Mouse (Mus musculus) brain, embryonic 18.5 days (tissue): ENCODE results near the gene Zfp473.
"Not testable (repeated sequence)": the region's sequence is repeated elsewhere in the genome, so short reads cannot be mapped to it uniquely, and the experiment has no call there.

Source experiments
- DNase-seq: peaks from one replicate; pipeline ENCODE4 v3.0.0-alpha.2; 2012; ENCODE audit warnings: low read depth, low spot score

Zfp473 gene

GRCm38 (mm10) chr7:44750950-44751349, at the start of gene Zfp473:
TSS of gene Zfp473 (minus strand) at chr7:44751050.
- not testable (repeated sequence) for DNase-seq

DNA sequence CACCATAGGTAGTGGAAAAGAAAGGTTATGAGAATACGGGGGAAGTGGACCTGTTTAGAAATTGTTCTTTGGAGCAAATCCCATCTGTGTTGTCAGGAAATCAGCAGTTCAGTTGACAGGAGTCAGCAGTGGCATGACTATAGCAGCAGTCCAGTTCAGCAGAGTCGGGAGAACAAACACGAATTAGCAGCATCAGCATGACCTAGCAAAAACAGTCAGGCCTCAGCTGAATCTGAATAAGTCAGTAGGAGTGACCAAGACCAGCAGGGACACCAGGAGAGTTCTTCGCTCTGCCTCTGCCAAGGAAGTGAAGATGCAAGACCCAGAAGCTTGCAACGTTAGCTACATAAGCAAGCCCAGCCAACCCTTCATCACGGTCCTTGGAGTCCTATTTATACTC, 41.9 kb upstream of the Zfp473 start:
- no peak for DNase-seq

DNA sequence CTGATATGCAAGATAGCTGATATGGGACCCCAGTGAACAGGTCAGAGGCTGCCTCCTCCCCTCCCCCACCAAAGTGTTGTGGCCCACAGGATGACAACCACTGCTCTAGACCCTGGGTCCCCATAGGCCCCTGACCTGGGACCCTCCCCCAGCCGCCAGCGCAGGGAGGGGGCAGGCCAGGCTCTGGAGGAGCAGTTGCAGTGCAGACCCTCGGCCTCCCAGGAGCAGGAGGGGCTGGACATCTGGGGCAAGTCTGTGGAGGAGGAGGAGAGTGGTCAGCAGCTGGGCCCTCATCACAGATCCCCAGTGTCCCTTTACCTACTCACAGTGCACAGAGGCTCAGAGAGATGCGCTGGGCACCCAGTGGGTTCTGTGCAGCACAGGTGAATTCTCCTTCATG, 39.2 kb upstream of the Zfp473 start:
- no peak for DNase-seq

DNA sequence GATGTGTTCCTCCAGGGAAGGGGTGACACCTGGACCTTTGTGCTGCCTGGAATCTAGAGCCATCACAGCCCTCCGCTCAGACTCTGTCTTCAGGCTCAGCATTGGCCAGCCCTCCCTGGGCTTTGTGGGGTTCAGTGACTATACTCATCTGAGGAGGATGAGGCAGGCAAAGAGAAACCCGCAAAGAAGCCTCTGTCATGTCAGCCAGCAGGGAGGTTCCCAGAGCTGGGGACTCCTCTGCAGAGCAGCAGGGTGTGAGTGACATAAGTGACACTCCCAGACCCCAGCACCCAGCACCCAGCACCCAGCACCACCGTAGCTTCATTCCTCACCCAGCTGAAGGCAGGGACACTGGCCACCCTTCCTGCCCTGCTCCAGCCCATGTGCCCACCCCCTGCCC, 38.7 kb upstream of the Zfp473 start:
- DNase-seq: no peak

DNA sequence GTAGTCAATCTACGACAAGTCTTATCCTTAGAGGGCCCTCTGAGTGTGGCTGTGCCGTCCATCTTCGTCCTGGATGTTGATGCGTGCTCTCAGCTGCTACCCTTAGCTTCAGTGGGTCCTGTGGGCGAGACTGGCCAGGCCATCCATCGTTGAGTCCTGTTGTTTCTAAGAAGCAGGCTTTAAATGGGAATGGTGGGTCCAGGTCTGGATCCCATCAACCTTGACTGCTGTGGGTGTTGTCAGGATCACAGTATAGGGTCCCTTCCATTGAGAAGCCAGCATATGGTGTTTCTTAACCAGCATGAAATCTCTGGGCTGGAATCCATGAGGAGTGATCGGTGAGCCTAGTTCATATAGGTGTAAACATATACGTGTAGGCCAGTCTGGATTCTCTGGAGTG, 29.3 kb upstream of the Zfp473 start:
- no peak for DNase-seq

DNA sequence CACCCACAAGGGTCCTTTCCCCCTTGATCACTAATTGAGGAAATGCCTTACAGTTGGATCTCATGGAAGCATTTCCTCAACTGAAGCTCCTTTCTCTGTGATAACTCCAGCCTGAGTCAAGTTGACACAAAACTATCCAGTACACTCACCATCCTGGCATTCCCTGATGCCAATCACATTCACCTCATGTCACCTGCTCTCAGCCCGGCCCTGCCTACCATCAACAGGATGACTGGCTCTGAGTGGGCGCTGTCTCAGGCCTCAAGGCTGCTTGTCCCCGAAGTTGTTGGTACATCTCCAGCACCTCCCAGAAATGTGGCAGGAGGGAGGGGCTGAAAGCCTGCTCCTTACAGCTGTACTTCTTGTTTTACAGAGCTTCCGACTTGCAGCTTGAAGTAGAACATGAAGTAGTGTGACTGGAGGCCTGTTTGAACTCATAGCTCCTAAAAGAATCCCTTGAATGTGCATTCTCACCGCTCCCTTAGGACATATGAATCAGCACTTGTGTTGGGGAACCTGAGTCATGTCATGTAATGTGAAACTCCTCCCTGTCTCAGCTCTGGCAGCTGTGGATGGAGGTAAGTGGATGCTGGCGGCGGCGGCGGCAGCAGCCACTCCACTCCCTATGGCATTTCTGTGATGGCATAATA, 26.1 kb upstream of the Zfp473 start:
- DNase-seq: no peak

DNA sequence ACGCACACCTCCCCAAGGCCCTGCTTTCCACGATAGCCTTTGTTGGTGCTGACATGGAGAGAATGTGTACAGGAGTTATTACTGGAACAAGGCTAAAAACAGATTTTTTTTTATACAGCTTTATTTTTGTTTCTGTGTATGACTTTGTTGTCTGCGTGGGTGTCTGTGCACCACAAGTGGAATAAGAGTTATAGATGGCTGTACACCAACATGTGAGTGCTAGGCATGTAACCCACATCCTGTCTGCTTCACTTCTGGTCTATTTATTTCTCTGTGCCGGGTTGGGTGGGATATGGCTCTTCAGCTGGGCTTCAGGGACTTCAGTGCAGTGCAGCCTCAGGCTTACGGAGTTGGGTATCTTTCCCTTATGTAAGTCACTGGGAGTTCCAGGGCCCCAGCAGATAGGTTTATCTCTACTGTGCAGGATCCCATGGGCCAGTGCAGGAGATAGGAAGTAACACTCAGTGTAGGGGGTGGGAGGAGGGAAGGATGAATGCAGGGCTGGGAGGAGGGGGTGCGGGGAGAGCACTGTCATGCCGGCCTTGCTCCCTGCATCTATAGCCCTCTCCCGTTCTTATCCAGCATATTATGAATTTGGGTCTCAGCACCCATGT, 21.8 kb upstream of the Zfp473 start:
- no peak for DNase-seq

GRCm38 (mm10) chr7:44770046-44770578, 19.3 kb upstream of the Zfp473 start:
- DNase-seq: no peak

DNA sequence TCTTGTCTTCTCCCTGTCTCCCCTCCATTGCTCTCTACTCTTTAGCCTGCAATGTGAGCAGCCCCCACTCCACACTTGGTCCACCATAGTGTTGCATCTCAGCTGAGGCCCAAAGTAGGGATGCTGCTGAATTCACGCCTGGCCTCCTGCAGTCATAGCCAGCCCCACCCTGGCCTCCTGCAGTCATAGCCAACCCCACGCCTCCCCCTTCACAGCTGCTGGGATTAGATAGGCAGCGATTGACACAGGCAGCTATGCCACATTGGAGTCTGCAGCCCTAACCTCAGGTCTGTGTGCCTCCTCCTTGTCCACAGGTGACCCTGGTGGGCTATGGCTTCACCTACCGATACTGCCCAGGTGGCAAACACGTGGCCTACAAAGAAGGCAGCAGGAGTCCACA, 17.3 kb upstream of the Zfp473 start:
- DNase-seq: no peak

DNA sequence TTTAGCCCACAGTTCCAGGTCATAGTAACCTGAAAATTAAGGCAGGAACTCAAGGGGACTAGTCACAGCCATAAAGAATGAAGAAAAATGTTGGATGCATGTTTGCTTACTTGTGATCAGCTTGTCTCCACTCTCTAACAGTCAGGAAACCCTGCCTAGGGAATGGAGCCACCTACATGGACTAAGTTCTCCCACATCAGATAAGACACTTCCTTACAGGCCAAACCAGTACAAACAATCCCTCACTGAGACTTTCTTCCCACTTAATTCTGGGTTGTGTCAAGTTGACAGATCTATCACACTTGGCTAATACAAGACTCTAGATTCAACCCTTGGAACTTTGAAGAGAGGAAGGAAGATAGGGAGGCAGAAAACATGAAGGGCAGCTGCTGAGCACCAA, 9.5 kb upstream of the Zfp473 start:
- no peak for DNase-seq

GRCm38 (mm10) chr7:44757164-44757563, 6.3 kb upstream of the Zfp473 start:
- DNase-seq: no peak

DNA sequence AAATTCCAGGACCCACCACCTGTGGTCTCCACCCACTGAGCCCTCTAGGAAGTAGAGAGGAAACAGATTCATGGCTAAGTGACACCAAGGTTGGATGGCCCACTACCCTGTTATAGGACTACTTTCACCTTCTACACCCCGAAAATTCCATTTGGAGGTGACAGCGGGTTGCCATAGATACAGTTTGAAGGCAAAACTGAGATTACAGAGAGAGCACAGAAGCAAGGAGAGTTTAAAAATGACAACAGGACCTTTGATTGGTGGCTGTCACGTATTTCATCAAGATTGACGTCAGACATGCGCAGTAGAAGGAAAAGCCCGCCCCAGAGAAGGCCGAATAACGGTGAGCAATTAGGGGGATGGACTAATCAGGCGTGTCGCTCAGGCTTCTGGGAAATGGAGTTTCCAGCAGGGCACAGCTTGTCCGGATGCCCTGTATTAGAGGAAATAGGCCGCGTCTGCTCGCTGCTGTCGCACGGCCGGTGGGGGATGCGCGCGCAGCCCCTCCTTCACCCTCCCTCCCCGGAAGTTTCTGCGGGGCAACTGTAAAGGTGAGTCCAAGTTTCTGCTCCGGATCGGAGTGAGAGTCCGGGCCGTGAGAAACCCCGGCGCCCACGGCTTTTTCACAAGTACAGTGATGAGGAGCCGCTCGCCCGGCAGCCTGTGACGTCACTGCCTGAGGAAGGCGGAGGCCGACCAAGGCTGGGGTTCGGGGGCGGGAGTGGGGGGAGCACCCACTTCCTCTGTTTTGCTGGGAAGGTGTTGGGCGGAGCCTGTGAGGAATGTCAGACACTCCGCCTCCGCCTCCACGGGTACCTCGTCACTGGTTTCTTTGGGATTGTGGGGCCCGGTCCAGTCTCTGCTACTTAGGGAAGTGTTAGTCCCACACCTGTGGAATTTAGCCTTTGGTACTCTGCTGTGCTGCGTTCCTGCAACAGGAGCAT, 2.5 kb downstream of the Zfp473 start, which contains the start of gene Vrk3:
Vrk3 (plus strand) TSS at position 313 of the 944 bp plus-strand sequence.
- peak; percentile 95 for DNase-seq

GRCm38 (mm10) chr7:44747115-44747514, 3.7 kb downstream of the Zfp473 start:
- no peak for DNase-seq

- peak; percentile 72 for DNase-seq
Observed at GRCm38 (mm10) chr7:44745076-44745475, 5.8 kb downstream of the Zfp473 start.

GRCm38 (mm10) chr7:44744270-44744669, 6.6 kb downstream of the Zfp473 start:
- no peak for DNase-seq

DNA sequence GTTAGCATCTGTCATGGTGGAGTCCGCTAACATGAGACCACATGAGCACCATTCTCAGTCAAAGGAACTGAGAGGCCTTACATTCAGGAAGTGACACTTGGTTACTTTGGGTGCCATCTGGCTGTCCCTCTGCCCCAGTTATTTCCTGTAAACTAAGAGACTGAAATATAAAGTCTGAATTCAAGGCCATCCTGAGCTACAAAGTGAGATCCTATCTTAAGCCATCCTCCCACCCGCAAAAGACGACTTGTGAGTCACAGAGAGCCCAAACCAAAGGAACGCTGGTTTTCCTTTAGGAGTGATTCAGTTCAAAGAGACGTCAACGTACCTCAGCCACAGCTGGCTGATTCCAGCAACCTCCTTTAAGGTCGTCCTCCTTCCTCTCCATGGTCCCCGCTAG, 9.5 kb downstream of the Zfp473 start:
- no peak for DNase-seq

GRCm38 (mm10) chr7:44733723-44734122, 17.1 kb downstream of the Zfp473 start:
- DNase-seq: no peak

- no peak for DNase-seq
Observed at GRCm38 (mm10) chr7:44728082-44728975, 22.5 kb downstream of the Zfp473 start.

GRCm38 (mm10) chr7:44727151-44727550, 23.7 kb downstream of the Zfp473 start:
- no peak for DNase-seq

DNA sequence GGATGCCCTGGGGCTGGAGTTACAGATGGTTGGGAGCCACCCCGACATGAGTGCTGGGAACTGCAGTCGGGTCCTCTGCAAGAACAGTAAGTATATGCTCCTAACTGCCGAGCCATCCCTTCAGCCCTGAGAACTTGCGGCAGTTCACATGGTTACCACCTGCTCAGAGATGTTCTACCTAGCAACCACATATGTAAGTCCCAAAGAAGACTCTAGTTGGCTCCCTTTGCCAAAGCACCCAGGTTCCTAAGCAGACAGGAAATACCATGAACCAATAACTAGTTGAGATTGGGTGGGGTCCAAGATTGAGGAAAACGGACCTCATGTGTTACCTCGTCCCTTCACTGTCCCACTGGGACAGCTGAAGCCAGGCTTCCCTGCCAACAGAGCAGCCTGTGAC, 24.5 kb downstream of the Zfp473 start:
- no peak for DNase-seq

DNA sequence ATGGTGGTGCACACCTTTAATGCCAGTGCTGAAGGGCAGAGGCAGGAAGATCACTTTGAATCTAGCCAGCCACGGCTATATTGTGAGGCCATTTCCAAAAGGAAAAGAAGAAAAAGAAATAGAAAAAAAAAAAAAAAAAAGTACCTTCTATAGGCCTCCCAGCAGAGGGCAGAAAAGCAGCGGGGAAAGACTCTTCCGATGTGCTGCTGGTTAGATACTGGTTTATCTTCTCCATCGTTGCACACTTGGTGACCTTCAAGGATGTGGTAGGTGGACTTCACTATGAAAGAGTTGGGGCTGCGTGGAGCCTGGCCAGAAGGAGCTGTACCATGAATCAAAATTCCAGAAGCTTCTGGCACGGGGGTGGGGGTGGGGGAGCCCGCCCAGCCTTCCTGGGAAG, 26.5 kb downstream of the Zfp473 start:
- no peak for DNase-seq
